Mouse (Mus musculus): ENCODE results near the gene Adamts20. TPM values are rescaled to one million over a fixed set of nuclear protein-coding genes. Genes with fewer than 3 reads are reported as not detected.

Gene Adamts20
- polyA plus RNA-seq, 1 experiment from 2014 or later: 3.8 TPM

- H3K36me3 ChIP-seq: no peaks in the 10 kb centered on the region
- no peaks in the 10 kb centered on the region for H3K9me3 ChIP-seq (replicated peaks)
- H3K27me3 ChIP-seq (ENCODE audit: low read depth, poor library complexity, severe bottlenecking): no peaks in the 10 kb centered on the region
- no peak overlapping the region for H3K4me3 ChIP-seq
- H3K27ac ChIP-seq: no peak overlapping the region
- no peaks in the 10 kb centered on the region for H3K4me1 ChIP-seq
- no peak for DNase-seq (ENCODE audit: low spot score)
- WGBS: 78% methylated on average over 3 of the region's 3 CpGs
Measured at GRCm38 (mm10) chr15:94303151-94303550, 162.1 kb downstream of the Adamts20 start.

- no peak for DNase-seq (ENCODE audit: low spot score)
- H3K27ac ChIP-seq: no peak overlapping the region
- H3K27me3 ChIP-seq (ENCODE audit: low read depth, poor library complexity, severe bottlenecking): no peaks in the 10 kb centered on the region
- H3K36me3 ChIP-seq: no peaks in the 10 kb centered on the region
- no peaks in the 10 kb centered on the region for H3K4me1 ChIP-seq
- H3K4me3 ChIP-seq: no peak overlapping the region
- H3K9me3 ChIP-seq (replicated peaks): no peaks in the 10 kb centered on the region
- WGBS: 85% methylated on average over 4 of the region's 4 CpGs
Measured at GRCm38 (mm10) chr15:94294084-94294483, 171.1 kb downstream of the Adamts20 start.

- no peaks in the 10 kb centered on the region for H3K27me3 ChIP-seq (ENCODE audit: low read depth, poor library complexity, severe bottlenecking)
- WGBS: 94% methylated on average over 2 of the region's 2 CpGs
- peaks cover 8% of the 10 kb centered on the region for H3K4me1 ChIP-seq
- no peak overlapping the region for H3K4me3 ChIP-seq
- no peak overlapping the region for H3K27ac ChIP-seq
- no peaks in the 10 kb centered on the region for H3K36me3 ChIP-seq
- H3K9me3 ChIP-seq (replicated peaks): no peaks in the 10 kb centered on the region
- DNase-seq (ENCODE audit: low spot score): no peak
Measured at GRCm38 (mm10) chr15:94288015-94288414, 177.2 kb downstream of the Adamts20 start.

GRCm38 (mm10) chr15:94287495-94287894 lies 177.7 kb downstream of the Adamts20 start:
- WGBS: 77% methylated on average over 3 of the region's 3 CpGs
- no peaks in the 10 kb centered on the region for H3K27me3 ChIP-seq (ENCODE audit: low read depth, poor library complexity, severe bottlenecking)
- no peak for DNase-seq (ENCODE audit: low spot score)
- no peak overlapping the region for H3K4me3 ChIP-seq
- no peaks in the 10 kb centered on the region for H3K9me3 ChIP-seq (replicated peaks)
- no peak overlapping the region for H3K27ac ChIP-seq
- no peaks in the 10 kb centered on the region for H3K36me3 ChIP-seq
- H3K4me1 ChIP-seq: peaks cover 8% of the 10 kb centered on the region

- Histone ChIP-seq H3K9me3 (replicated peaks) (no peaks in the 10 kb centered on the region), H3K4me1 (no peaks in the 10 kb centered on the region), H3K27ac (no peak overlapping the region), H3K4me3 (no peak overlapping the region), H3K27me3 (ENCODE audit: low read depth, poor library complexity, severe bottlenecking) (no peaks in the 10 kb centered on the region), H3K36me3 (no peaks in the 10 kb centered on the region)
- WGBS: 91% methylated on average over 8 of the region's 8 CpGs
- DNase-seq (ENCODE audit: low spot score): no peak
Measured at GRCm38 (mm10) chr15:94276418-94276817, 188.8 kb downstream of the Adamts20 start.

GRCm38 (mm10) chr15:94265630-94266029 lies 199.6 kb downstream of the Adamts20 start:
- 49% methylated on average over 10 of the region's 10 CpGs for WGBS

GRCm38 (mm10) chr15:94264497-94264879 lies 200.7 kb downstream of the Adamts20 start:
- Histone ChIP-seq H3K9me3 (replicated peaks) (no peaks in the 10 kb centered on the region), H3K27ac (no peak overlapping the region), H3K4me1 (no peaks in the 10 kb centered on the region), H3K36me3 (no peaks in the 10 kb centered on the region), H3K4me3 (no peak overlapping the region), H3K27me3 (ENCODE audit: low read depth, poor library complexity, severe bottlenecking) (no peaks in the 10 kb centered on the region)
- 79% methylated on average over 6 of the region's 6 CpGs for WGBS
- no peak for DNase-seq (ENCODE audit: low spot score)

More at GRCm38 (mm10) chr15:94265630-94266029, 199.6 kb downstream of the Adamts20 start:
- DNase-seq (ENCODE audit: low spot score): peak; percentile 89
- H3K27ac ChIP-seq: no peak overlapping the region
- no peaks in the 10 kb centered on the region for H3K4me1 ChIP-seq
- no peaks in the 10 kb centered on the region for H3K36me3 ChIP-seq
- no peaks in the 10 kb centered on the region for H3K9me3 ChIP-seq (replicated peaks)
- no peak overlapping the region for H3K4me3 ChIP-seq
- no peaks in the 10 kb centered on the region for H3K27me3 ChIP-seq (ENCODE audit: low read depth, poor library complexity, severe bottlenecking)

GRCm38 (mm10) chr15:94263866-94264496 lies 201.2 kb downstream of the Adamts20 start:
- H3K4me3 ChIP-seq: no peak overlapping the region
- H3K9me3 ChIP-seq (replicated peaks): no peaks in the 10 kb centered on the region
- H3K36me3 ChIP-seq: no peaks in the 10 kb centered on the region
- 79% methylated on average over 8 of the region's 8 CpGs for WGBS
- H3K27me3 ChIP-seq (ENCODE audit: low read depth, poor library complexity, severe bottlenecking): no peaks in the 10 kb centered on the region
- no peaks in the 10 kb centered on the region for H3K4me1 ChIP-seq
- H3K27ac ChIP-seq: no peak overlapping the region
- no peak for DNase-seq (ENCODE audit: low spot score)

- H3K36me3 ChIP-seq: no peaks in the 10 kb centered on the region
- H3K9me3 ChIP-seq (replicated peaks): no peaks in the 10 kb centered on the region
- 67% methylated on average over 10 of the region's 10 CpGs for WGBS
- no peak overlapping the region for H3K27ac ChIP-seq
- no peaks in the 10 kb centered on the region for H3K4me1 ChIP-seq
- no peak overlapping the region for H3K4me3 ChIP-seq
- no peaks in the 10 kb centered on the region for H3K27me3 ChIP-seq (ENCODE audit: low read depth, poor library complexity, severe bottlenecking)
- no peak for DNase-seq (ENCODE audit: low spot score)
Measured at GRCm38 (mm10) chr15:94263241-94263640, 202.0 kb downstream of the Adamts20 start.

- peaks cover 1% of the 10 kb centered on the region for H3K4me1 ChIP-seq
- no peak for DNase-seq (ENCODE audit: low spot score)
- 95% methylated on average over 4 of the region's 4 CpGs for whole genome bisulfite sequencing
- no peaks in the 10 kb centered on the region for H3K27me3 ChIP-seq (ENCODE audit: low read depth, poor library complexity, severe bottlenecking)
- no peaks in the 10 kb centered on the region for H3K36me3 ChIP-seq
- no peak overlapping the region for H3K4me3 ChIP-seq
- no peaks in the 10 kb centered on the region for H3K9me3 ChIP-seq (replicated peaks)
- no peak overlapping the region for H3K27ac ChIP-seq
Measured at GRCm38 (mm10) chr15:94259497-94259896, 205.7 kb downstream of the Adamts20 start.

- no peak overlapping the region for H3K4me3 ChIP-seq
- H3K27ac ChIP-seq: no peak overlapping the region
- peaks cover 7% of the 10 kb centered on the region for H3K4me1 ChIP-seq
- H3K36me3 ChIP-seq: no peaks in the 10 kb centered on the region
- H3K9me3 ChIP-seq (replicated peaks): no peaks in the 10 kb centered on the region
- H3K27me3 ChIP-seq (ENCODE audit: low read depth, poor library complexity, severe bottlenecking): no peaks in the 10 kb centered on the region
- 92% methylated on average over 5 of the region's 5 CpGs for WGBS
- no peak for DNase-seq (ENCODE audit: low spot score)
Measured at GRCm38 (mm10) chr15:94255538-94255937, 209.7 kb downstream of the Adamts20 start.

- DNase-seq (ENCODE audit: low spot score): no peak
- Histone ChIP-seq H3K27me3 (ENCODE audit: low read depth, poor library complexity, severe bottlenecking) (no peaks in the 10 kb centered on the region), H3K9me3 (replicated peaks) (no peaks in the 10 kb centered on the region), H3K4me3 (no peak overlapping the region), H3K27ac (no peak overlapping the region), H3K36me3 (no peaks in the 10 kb centered on the region), H3K4me1 (peaks cover 7% of the 10 kb centered on the region)
- 81% methylated on average over 3 of the region's 3 CpGs for WGBS
Measured at GRCm38 (mm10) chr15:94254861-94255516, 210.2 kb downstream of the Adamts20 start.

GRCm38 (mm10) chr15:94254091-94254860 lies 210.9 kb downstream of the Adamts20 start:
- Histone ChIP-seq H3K27me3 (ENCODE audit: low read depth, poor library complexity, severe bottlenecking) (no peaks in the 10 kb centered on the region), H3K27ac (0 out of 2 replicates have a peak overlapping the region, but pooled peaks have one; percentile 9), H3K4me3 (no peak overlapping the region), H3K4me1 (peaks cover 7% of the 10 kb centered on the region), H3K36me3 (no peaks in the 10 kb centered on the region), H3K9me3 (replicated peaks) (no peaks in the 10 kb centered on the region)
- WGBS: 89% methylated on average over 14 of the region's 14 CpGs
- no peak for DNase-seq (ENCODE audit: low spot score)

All from limb, embryonic 10.5 days (tissue).